Mouse (Mus musculus): ENCODE data around the gene Tm6sf2. TPM values are rescaled to one million over a fixed set of nuclear protein-coding genes. Genes with fewer than 3 reads are reported as not detected.
A peak's percentile ranks its signal among the peaks of the same experiment; 100 is the strongest.

Tm6sf2 gene
- polyA plus RNA-seq, 1 experiment, result 7.3 TPM

DNA sequence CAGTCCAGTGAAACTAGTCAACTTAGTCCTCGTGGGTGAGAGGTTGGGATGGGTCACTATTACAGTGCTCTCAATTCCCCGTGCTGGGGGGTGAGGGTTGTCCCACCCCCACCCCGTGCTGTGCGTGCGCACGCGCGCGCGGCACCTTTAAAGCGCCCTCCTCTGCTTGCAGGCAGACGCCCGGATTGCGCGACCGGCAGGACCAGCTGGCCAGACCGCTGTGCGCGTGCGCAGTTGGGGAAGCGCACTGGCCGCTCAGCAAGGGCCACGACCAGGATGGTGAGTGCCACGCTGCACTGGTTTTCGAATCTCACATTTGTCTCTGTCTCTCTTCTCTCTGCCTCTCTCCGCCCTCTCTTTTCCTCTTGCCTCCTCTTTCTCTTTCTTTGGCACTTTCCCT, 10.6 kb downstream of the Tm6sf2 start, which contains the start of gene Hapln4:
TSS of gene Hapln4 (plus strand) at position 173 of the 400 bp plus-strand sequence.
- WGBS, result under 1% methylated on average over 26 of the region's 26 CpGs
- Histone ChIP-seq H3K4me1 (ENCODE audit: control insufficient read depth, insufficient read depth, low read length) (no peaks in the 10 kb centered on the region; the same call in 1 of the 2 replicates), H3K27ac (ENCODE audit: insufficient read depth, low read length) (no peak within 1 kb of the TSS), H3K4me3 (replicated peaks; ENCODE audit: insufficient read depth, low read depth, low read length) (peak within 1 kb of the TSS; percentile 89), H3K27me3 (ENCODE audit: control insufficient read depth, insufficient read depth, low read length) (no peaks in the 10 kb centered on the region; the same call in 1 of the 2 replicates)
- peak; percentile 91 to 93 for DNase-seq
- TF ChIP-seq CTCF (IDR thresholded peaks at IDR 0.05; ENCODE audit: borderline replicate concordance, insufficient read depth, low read depth, low read length), result no peak
- TF ChIP-seq POLR2A (IDR thresholded peaks at IDR 0.05; ENCODE audit: borderline replicate concordance, insufficient read depth, low read length), result peak; percentile 84

DNA sequence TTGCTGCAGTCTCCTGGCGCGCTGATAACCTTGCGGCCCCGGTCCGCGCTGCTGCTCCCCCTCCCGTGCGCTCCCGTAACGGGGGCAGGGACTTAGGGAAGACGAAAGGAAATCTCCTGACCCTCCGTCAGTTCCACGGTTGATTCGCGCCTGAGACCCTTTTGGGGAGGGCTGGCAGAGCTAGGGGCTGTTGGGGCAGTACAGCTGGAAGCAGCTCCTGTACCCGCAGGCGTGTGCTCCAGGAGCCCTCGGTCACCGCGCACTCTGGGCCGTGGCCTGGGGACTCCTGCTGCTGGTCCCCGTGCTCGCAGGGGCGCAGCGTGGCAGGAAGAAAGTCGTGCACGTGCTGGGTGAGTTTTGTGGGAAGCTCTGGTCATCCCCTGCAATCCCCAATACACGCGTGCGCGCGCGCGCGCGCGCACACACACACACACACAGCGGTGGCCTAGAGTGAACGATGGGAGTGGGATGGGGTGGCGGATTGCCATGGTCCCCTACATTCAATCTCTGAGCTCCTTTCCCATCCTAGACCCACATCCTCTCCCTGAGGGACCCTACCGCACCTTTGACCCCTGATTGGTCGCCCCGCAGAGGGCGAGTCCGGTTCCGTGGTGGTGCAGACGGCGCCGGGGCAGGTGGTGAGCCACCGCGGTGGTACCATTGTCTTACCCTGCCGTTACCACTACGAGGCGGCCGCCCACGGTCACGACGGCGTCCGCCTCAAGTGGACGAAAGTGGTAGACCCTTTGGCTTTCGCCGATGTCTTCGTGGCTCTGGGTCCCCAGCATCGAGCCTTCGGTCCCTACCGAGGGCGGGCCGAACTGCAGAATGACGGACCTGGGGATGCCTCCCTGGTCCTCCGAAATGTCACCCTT, 11.7 kb downstream of the Tm6sf2 start:
- H3K4me3 ChIP-seq (replicated peaks; ENCODE audit: insufficient read depth, low read depth, low read length), result peak overlapping the region; percentile 89
- peak; percentile 57 to 71 for DNase-seq
- H3K27ac ChIP-seq (ENCODE audit: insufficient read depth, low read length), result no peak overlapping the region
- WGBS, result 3% methylated on average over 71 of the region's 71 CpGs
- H3K27me3 ChIP-seq (ENCODE audit: control insufficient read depth, insufficient read depth, low read length), result no peaks in the 10 kb centered on the region; the same call in 1 of the 2 replicates
- TF ChIP-seq POLR2A (IDR thresholded peaks at IDR 0.05; ENCODE audit: borderline replicate concordance, insufficient read depth, low read length) (no peak), CTCF (IDR thresholded peaks at IDR 0.05; ENCODE audit: borderline replicate concordance, insufficient read depth, low read depth, low read length) (no peak)
- no peaks in the 10 kb centered on the region; the same call in 1 of the 2 replicates for H3K4me1 ChIP-seq (ENCODE audit: control insufficient read depth, insufficient read depth, low read length)

DNA sequence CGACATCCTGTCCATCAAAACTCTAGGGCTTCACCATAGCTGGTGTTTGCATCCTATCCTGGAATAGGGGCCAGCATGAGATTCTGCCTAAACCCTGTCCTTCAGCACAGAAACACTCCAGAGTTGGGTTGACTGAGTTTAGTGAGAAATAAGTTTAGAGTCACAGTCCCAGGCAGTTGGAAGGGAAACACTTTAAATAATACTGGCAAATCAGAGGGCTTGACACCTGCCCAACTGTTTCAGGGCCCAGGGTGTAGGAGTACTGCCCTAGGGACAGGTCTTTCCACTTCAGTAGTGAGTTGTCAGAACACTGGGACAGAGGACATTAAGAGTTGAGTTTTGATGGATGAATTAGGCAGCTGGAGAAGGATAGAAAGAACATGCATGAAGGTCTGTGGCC, 13.4 kb downstream of the Tm6sf2 start:
- Histone ChIP-seq H3K4me3 (replicated peaks; ENCODE audit: insufficient read depth, low read depth, low read length) (no peak overlapping the region), H3K4me1 (ENCODE audit: control insufficient read depth, insufficient read depth, low read length) (no peaks in the 10 kb centered on the region; the same call in 1 of the 2 replicates), H3K27ac (ENCODE audit: insufficient read depth, low read length) (no peak overlapping the region), H3K27me3 (ENCODE audit: control insufficient read depth, insufficient read depth, low read length) (no peaks in the 10 kb centered on the region; the same call in 1 of the 2 replicates)
- DNase-seq, result no peak
- 40% methylated on average over 1 of the region's 1 CpGs for WGBS
- TF ChIP-seq CTCF (IDR thresholded peaks at IDR 0.05; ENCODE audit: borderline replicate concordance, insufficient read depth, low read depth, low read length) (no peak), POLR2A (IDR thresholded peaks at IDR 0.05; ENCODE audit: borderline replicate concordance, insufficient read depth, low read length) (no peak)

DNA sequence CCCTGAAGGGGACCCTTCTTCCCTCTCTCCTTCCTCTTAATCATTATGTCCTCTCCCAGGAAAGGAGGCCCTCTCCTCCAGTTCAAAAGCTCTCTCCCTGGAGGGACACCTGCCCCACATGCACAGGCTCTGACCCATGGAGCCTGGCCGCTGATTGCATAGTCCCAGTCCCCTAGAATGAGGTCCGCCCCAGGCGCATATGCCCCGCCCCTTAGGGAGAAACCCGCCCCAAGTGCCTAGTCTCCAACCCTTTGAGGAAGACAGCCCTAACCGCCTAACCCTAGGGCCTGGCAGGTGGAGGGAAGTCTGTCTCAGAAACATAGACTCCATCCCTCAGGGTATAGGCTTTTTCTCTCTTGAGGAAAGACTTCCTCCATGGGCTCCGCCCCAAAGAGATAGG, 14.5 kb downstream of the Tm6sf2 start:
- Histone ChIP-seq H3K27ac (ENCODE audit: insufficient read depth, low read length) (no peak overlapping the region), H3K4me1 (ENCODE audit: control insufficient read depth, insufficient read depth, low read length) (no peaks in the 10 kb centered on the region; the same call in 1 of the 2 replicates), H3K4me3 (replicated peaks; ENCODE audit: insufficient read depth, low read depth, low read length) (no peak overlapping the region), H3K27me3 (ENCODE audit: control insufficient read depth, insufficient read depth, low read length) (no peaks in the 10 kb centered on the region; the same call in 1 of the 2 replicates)
- no peak for TF ChIP-seq POLR2A (IDR thresholded peaks at IDR 0.05; ENCODE audit: borderline replicate concordance, insufficient read depth, low read length)
- TF ChIP-seq CTCF (IDR thresholded peaks at IDR 0.05; ENCODE audit: borderline replicate concordance, insufficient read depth, low read depth, low read length), result no peak
- whole genome bisulfite sequencing, result 34% methylated on average over 7 of the region's 7 CpGs
- DNase-seq, result no peak

DNA sequence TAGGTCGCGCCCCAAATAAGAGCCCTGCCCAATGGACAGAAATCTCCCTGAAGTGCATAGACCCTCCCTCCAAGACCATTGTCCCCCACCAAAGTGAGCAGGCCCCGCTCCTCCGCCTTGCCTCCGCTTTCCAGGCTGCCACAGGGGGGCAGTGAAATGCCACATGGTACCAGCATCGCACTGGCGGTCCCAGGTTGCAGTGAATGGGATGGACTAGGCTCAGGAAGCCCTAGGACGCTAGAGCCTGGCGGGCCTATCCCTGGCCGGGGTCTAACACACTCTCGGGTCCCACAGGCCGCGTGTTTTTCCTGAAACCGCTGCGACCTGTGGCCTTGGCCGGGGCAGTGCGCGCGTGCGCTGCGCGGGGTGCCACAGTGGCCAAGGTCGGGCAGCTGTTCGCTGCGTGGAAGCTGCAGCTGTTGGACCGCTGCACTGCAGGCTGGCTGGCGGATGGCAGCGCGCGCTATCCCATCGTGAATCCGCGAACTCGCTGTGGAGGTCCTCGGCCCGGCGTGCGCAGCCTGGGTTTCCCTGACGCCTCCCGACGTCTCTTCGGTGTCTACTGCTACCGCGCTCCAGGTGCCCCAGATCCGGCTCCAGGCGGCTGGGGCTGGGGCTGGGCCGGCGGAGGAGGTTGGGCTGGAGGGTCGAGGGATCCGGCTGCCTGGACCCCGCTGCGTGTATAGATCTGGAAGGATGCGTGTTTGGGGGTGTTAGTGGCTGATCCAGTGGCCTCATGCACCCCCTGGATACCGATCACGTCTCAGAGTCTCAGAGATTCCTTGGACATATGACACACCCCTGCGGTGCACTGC, 15.3 kb downstream of the Tm6sf2 start:
- H3K4me3 ChIP-seq (replicated peaks; ENCODE audit: insufficient read depth, low read depth, low read length), result no peak overlapping the region
- no peaks in the 10 kb centered on the region; the same call in 1 of the 2 replicates for H3K4me1 ChIP-seq (ENCODE audit: control insufficient read depth, insufficient read depth, low read length)
- peak; percentile 50 to 66 for DNase-seq
- no peaks in the 10 kb centered on the region; the same call in 1 of the 2 replicates for H3K27me3 ChIP-seq (ENCODE audit: control insufficient read depth, insufficient read depth, low read length)
- H3K27ac ChIP-seq (ENCODE audit: insufficient read depth, low read length), result no peak overlapping the region
- TF ChIP-seq POLR2A (IDR thresholded peaks at IDR 0.05; ENCODE audit: borderline replicate concordance, insufficient read depth, low read length), result no peak
- TF ChIP-seq CTCF (IDR thresholded peaks at IDR 0.05; ENCODE audit: borderline replicate concordance, insufficient read depth, low read depth, low read length), result peak; percentile 75
- 15% methylated on average over 56 of the region's 56 CpGs for WGBS

DNA sequence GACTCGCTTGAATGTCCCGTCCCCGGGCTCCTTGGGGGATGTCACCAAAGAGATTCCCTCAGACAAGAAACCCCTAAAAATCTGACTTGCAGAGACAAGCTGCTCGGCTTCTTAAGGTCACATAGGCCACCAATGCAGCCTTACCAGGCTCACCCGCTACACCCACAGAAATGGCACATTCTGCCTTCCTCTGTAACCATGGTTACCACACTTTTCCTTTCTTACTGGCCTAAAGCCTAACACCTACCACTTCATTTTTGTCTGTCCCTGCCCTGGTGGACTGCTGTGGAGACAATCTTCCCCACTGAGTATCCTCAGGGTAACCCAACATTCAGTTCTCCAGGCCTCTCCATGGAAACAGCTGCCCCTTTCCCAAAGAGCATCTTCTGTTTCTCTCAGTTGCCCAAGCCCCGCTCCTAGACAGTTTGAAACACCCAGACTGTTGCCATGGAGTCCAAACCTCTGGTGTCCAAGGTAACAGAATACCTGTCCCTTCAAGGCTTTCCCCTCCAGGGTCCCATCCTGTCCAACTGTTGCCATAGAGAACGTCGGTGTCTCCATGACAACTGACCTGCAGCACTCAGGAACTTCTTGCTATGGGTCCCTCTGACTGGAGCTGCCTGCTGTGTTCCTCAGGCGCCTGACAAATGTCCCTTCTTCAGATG, 16.7 kb downstream of the Tm6sf2 start:
- H3K27ac ChIP-seq (ENCODE audit: insufficient read depth, low read length), result no peak overlapping the region
- WGBS, result 50% methylated on average over 9 of the region's 9 CpGs
- no peak overlapping the region for H3K4me3 ChIP-seq (replicated peaks; ENCODE audit: insufficient read depth, low read depth, low read length)
- H3K4me1 ChIP-seq (ENCODE audit: control insufficient read depth, insufficient read depth, low read length), result no peaks in the 10 kb centered on the region
- no peak for DNase-seq
- TF ChIP-seq CTCF (IDR thresholded peaks at IDR 0.05; ENCODE audit: borderline replicate concordance, insufficient read depth, low read depth, low read length) (no peak), POLR2A (IDR thresholded peaks at IDR 0.05; ENCODE audit: borderline replicate concordance, insufficient read depth, low read length) (no peak)
- no peaks in the 10 kb centered on the region; the same call in 1 of the 2 replicates for H3K27me3 ChIP-seq (ENCODE audit: control insufficient read depth, insufficient read depth, low read length)

DNA sequence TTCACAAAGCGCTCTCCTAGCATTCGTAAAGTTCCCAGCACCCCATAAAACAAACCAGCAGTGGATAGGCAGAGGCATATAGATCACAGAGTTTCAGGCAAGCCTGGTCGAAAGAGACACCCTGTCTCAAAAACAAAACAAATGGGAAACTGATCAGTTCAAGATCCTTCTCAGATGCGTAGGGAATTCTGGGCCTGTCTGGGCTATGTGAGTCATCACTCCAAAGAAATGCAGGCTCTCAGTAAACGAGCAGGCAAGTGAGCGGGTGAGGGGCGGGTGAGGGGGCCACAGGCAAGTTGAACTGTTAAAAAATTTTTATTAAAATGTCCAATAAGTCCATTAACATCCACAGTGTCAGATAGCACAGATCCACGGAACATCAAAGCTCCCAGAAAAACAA, 20.1 kb downstream of the Tm6sf2 start:
- Histone ChIP-seq H3K27ac (ENCODE audit: insufficient read depth, low read length) (no peak overlapping the region), H3K27me3 (ENCODE audit: control insufficient read depth, insufficient read depth, low read length) (no peaks in the 10 kb centered on the region), H3K4me3 (replicated peaks; ENCODE audit: insufficient read depth, low read depth, low read length) (no peak overlapping the region), H3K4me1 (ENCODE audit: control insufficient read depth, insufficient read depth, low read length) (no peaks in the 10 kb centered on the region)
- TF ChIP-seq CTCF (IDR thresholded peaks at IDR 0.05; ENCODE audit: borderline replicate concordance, insufficient read depth, low read depth, low read length) (no peak), POLR2A (IDR thresholded peaks at IDR 0.05; ENCODE audit: borderline replicate concordance, insufficient read depth, low read length) (no peak)
- DNase-seq, result no peak
- WGBS, result 70% methylated on average over 8 of the region's 8 CpGs
